Mouse (Mus musculus): ENCODE measurements around the gene Elavl1. TPM values are rescaled to one million over a fixed set of nuclear protein-coding genes. Genes with fewer than 3 reads are reported as not detected.

The Elavl1 gene
- total RNA-seq, 2 experiments from 2014 or later: 70.1 to 76.5 TPM

DNA sequence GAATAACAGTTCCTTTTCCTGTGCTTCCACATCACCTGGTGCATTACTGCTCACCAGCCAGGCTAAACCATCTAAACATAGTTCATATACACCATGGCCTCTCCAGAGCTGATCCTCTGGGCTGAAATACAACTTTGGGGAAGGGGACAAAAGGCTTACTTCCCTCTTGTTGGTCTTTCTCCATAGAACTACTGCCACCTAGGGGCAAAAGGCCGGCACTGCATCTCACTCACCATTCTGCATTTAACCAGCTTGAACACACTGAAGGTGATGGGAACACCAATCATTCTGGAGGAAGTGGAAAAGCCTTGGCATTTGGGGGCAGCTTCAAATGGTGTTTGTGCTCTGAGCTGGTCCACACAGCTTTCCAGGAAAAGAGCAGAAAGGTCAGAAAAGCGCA lies 2.7 kb downstream of the Elavl1 start:
- DNase-seq (ENCODE audit: low spot score in 2 of 2): peak; percentile 54 to 73

GRCm38 (mm10) chr8:4321031-4321430 lies 4.2 kb downstream of the Elavl1 start:
- DNase-seq (ENCODE audit: low spot score in 2 of 2): no peak

GRCm38 (mm10) chr8:4320404-4320803 lies 4.8 kb downstream of the Elavl1 start:
- DNase-seq (ENCODE audit: low spot score in 2 of 2): no peak

DNA sequence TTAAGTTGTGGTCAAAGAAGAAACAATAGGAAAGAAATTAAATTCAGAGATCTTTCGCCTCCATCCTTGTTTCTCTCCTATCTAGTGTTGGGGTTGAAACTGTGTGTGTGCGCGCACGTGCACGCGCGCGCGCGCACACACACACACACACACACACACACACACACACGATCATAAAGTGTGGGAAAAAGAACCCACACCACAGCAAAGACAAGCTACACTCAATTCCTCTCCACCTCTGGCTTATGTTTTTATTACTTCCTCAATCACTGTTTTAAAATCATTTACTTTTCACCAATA lies 5.7 kb downstream of the Elavl1 start:
- DNase-seq (ENCODE audit: low spot score in 2 of 2): no peak

DNA sequence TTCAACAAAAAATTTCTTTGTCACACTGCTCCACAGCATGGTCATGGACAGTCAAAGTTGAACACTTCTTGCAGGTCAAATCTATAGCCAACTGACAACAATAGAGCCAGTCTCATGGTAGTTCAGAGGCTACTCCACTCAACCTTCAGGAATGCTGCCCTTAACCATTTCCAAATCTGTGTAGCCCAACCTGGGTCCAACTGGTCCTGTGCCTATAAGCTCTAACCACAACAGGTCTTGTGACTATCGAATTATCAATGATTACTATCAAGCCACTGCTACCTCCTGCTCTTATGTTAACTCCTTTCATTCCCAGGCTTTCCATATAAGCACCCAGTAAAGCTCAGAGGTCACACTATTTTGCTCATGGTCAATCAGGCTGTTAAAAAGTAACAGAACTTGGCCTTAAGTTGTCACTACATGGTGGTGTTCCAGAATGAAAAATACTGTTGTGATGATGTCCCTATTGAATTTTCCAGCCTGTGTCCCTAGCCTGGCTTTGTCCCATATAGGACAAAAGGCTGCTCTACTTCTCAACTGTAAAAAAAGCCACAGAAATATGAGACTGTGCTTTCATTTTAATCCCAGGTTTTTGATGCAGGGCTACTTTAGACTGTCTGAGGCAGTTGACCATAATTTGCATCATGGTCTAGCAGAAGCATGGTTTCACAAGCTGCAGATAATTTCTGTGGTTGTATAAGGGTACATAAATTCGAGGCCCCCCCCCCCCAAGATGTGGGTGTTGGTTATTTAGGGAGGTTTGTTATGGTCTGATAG lies 6.2 kb downstream of the Elavl1 start:
- DNase-seq (ENCODE audit: low spot score in 2 of 2): no peak

GRCm38 (mm10) chr8:4318124-4318523 lies 7.1 kb downstream of the Elavl1 start:
- DNase-seq (ENCODE audit: low spot score in 2 of 2): no peak

DNA sequence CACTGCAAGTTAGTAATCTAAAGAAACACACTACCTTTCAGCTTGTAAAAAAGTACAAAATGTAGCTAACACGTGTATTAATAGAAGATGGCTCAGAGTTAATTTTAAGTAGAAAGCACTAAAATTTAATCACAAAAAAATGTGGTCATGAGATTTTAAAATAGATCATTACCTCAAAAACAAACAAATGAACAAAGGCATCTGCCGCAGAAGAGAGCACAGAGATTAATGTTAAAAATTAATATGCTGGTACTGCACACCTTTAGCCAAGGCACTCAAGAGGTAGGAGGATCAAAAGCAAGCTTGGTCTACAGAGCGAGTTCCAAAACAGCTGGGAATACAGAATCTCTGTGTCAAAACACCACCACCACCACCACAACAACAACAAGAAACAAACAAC lies 10.4 kb downstream of the Elavl1 start:
- DNase-seq (ENCODE audit: low spot score in 2 of 2): no peak

GRCm38 (mm10) chr8:4313254-4314124 lies 11.7 kb downstream of the Elavl1 start:
- DNase-seq (ENCODE audit: low spot score in 2 of 2): no peak

GRCm38 (mm10) chr8:4312104-4312503 lies 13.1 kb downstream of the Elavl1 start:
- no peak for DNase-seq (ENCODE audit: low spot score in 2 of 2)

DNA sequence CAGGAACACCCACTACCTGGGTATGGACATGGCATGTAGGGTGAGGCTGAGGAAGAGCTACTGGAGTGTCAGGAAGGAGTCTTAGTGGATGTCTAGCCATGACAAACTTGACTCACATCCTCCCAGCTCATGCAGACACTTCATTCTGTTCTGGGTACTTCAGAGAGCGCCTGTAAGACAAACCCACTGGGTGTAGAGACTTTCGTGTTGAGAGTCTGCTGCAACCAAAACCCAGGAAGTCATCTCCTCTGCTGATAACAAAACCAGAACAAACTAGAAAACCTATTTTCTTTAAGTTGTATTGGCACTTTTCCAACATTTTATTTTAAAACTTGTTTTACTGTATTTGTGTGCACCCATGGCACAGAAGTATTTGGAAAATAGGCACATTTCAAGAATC lies 19.4 kb downstream of the Elavl1 start:
- no peak for DNase-seq (ENCODE audit: low spot score in 2 of 2)

GRCm38 (mm10) chr8:4304124-4304547 lies 21.1 kb downstream of the Elavl1 start:
- DNase-seq (ENCODE audit: low spot score in 2 of 2): no peak

DNA sequence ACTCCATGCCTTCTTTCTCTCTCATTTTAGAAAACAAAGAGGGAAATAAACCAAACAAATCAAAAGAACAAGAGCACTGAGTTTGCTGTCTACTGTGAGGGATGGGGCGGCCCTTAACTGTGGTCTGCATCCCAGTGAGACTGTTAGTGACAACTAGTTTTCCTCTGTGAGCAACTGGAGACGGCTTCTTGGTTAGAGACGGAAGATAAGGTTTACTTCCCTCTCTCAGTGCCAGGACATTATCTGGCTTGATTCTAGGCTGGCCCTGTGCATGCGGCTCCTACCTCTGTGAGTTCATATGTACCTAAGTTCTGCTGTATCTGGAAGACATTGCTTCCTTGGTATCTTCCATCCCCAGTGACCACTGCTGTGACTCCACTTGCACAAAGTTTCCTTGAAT lies 27.4 kb downstream of the Elavl1 start:
- DNase-seq (ENCODE audit: low spot score in 2 of 2): no peak

GRCm38 (mm10) chr8:4292738-4293137 lies 32.5 kb downstream of the Elavl1 start:
- DNase-seq (ENCODE audit: low spot score in 2 of 2): no peak

DNA sequence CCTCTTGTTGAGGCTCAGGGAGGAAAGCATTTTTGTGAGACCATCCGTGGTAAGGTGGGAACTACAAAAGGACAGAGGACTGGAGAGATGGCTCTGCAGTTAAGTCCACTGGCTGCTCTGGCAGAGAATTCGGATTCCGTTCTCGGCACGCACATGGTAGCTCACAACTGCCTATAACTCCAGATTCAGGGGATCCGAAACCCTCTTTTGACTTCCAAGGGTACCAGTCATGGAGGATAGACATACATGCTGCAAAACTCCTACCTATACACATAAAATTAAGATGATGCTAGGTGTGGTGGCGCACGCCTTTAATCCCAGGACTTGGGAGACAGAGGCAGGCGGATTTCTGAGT lies 49.1 kb downstream of the Elavl1 start:
- DNase-seq (ENCODE audit: low spot score in 2 of 2): no peak

GRCm38 (mm10) chr8:4275275-4276110 lies 49.7 kb downstream of the Elavl1 start, which contains the start of gene Timm44:
TSS of gene Timm44 (minus strand) at chr8:4275913.
- peak; percentile 85 to 97 for DNase-seq (ENCODE audit: low spot score in 2 of 2)

DNA sequence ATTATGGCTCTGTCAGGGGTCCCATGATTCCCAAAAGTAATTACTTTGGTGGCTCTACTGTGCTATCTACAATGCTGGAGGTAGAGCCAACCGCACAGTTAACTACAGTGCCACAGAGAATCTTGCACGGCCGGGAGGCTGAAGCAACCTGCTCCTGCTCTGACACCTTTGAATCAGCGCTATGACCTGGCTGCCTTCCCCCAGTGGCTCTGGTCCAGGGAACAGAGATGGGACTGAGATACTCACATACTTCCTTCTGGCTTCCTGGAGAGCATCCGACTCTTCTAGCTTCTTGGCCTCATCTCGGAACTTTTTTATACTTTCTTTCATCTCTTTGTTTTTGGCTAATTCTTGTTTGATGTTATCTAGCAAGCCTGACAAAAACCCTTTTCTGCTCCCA lies 55.6 kb downstream of the Elavl1 start:
- no peak for DNase-seq (ENCODE audit: low spot score in 2 of 2)

DNA sequence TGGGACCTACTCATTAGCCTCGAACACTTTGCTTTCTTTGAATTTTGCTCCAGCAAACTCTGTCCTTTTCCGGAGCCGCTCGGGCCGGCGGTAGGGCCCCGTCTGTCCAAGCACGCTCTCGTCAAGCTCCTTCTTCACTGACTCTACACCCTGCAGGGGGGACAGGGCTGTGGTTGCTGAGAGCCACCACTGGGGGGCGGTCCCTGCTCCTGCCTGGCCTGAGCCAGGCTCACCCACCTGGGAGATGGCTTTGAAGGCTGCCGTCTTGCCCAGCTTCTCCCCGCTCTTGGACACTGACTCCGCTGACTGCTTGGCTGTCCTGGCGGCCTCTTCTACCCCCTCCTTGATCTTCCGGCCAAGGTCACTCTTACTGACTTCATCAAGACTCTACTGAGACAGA lies 57.6 kb downstream of the Elavl1 start:
- no peak for DNase-seq (ENCODE audit: low spot score in 2 of 2)

- DNase-seq (ENCODE audit: low spot score in 2 of 2): no peak
These were observed 59.9 kb downstream of the Elavl1 start for GRCm38 (mm10) chr8:4265160-4265914.

- no peak for DNase-seq (ENCODE audit: low spot score in 2 of 2)
These were observed 62.0 kb downstream of the Elavl1 start for GRCm38 (mm10) chr8:4263105-4263791.

DNA sequence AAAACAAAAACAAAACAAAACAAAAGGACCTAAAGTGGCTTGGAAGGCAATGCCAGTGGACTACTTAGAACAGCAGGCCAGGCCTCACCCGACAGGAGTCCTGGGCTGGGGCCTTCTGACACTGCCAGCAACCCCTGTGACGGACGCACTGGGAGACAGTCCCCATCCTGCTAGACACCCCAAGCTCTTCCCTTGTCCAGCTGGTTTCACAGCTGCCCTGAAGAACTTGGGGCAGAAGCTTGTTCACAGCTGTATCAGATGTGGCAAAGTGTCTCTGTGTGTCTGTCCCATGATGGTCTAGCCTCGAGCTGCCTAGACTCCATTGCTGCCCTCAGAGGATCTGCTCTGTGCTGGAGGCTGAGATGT lies 65.4 kb downstream of the Elavl1 start:
- no peak for DNase-seq (ENCODE audit: low spot score in 2 of 2)
